Mouse (Mus musculus) layer of hippocampus, adult 2 months (tissue): ENCODE data around the gene Olfr535. TPM values are rescaled to one million over a fixed set of nuclear protein-coding genes. Genes with fewer than 3 reads are reported as not detected.
"Not testable (repeated sequence)": the region's sequence is repeated elsewhere in the genome, so short reads cannot be mapped to it uniquely, and the experiment has no call there.

ENCODE experiments used
- DNase-seq, 2 experiments: peaks; one replicate each; pipeline ENCODE4 v3.0.0; 2022; ENCODE audit warnings: low spot score in 2 of 2
- H3K27ac ChIP-seq: fragments of 200-600 bp; 2 replicates; pipeline ENCODE4 v1.8.1; 2022
- H3K4me3 ChIP-seq: fragments of 200-600 bp; 2 replicates; pipeline ENCODE4 v1.8.1; 2022; ENCODE audit warnings: mild to moderate bottlenecking
- CTCF ChIP-seq: fragments of 200-600 bp; conservative IDR thresholded peaks from 2 replicates; pipeline ENCODE4 v1.8.1; 2022; ENCODE audit warnings: antibody characterized with exemption, mild to moderate bottlenecking, moderate library complexity
- long read RNA-seq, 2 experiments: library from polyadenylated mRNA; stranded (forward); transcript quantifications; one replicate each; pipeline ENCODE4 v2.0.0; 2021; ENCODE audit warnings: borderline mapping rate in 2 of 2
- total RNA-seq, 2 experiments: library from RNA; stranded (reverse); gene quantifications; 2 replicates each; pipeline ENCODE4 v1.2.3; 2021

The Olfr535 gene
- under 1 TPM; 0.20 to 0.25 TPM for total RNA-seq
- long read RNA-seq, experiment 1 = 0 reads
- long read RNA-seq, experiment 2 = 0 reads

GRCm38 (mm10) chr7:140483916-140484315 lies at the start of gene Olfr535:
TSS of gene Olfr535 (plus strand) at chr7:140484216.
- no peak for DNase-seq
- no peak for TF ChIP-seq CTCF
- no peak within 1 kb of the TSS for H3K27ac ChIP-seq
- H3K4me3 ChIP-seq = no peak within 1 kb of the TSS

- TF ChIP-seq CTCF = peak; percentile 66
- Histone ChIP-seq H3K27ac (no peak overlapping the region), H3K4me3 (no peak overlapping the region)
- no peak for DNase-seq
These were observed 40.9 kb upstream of the Olfr535 start for GRCm38 (mm10) chr7:140443141-140443540.

- H3K4me3 ChIP-seq, H3K27ac ChIP-seq, DNase-seq: not testable (repeated sequence)
These were observed 20.9 kb upstream of the Olfr535 start, which contains the start of gene Olfr533 for GRCm38 (mm10) chr7:140463070-140463469. TSS of gene Olfr533 (plus strand) at chr7:140463370.

DNA sequence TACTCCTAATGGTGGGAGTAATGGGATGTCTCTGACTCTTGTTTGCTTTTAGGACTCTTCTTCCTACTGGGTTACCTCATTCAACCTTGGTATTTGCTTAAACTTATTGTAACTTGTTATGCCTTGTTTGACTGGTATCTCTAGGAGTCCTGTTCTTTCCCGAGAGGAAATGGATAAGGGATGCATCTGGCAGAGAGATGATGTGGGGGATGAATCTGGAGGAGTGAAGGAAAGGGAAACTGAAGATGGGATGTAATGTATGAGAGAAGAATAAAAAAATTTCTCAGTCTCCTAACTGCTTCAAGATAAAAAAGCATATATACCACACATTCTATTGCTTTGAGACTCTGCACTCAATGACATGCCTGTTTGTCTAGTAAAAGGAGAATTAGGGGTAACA lies 6.1 kb upstream of the Olfr535 start:
- H3K4me3 ChIP-seq = no peak overlapping the region
- peak in 1 of 2 experiments; percentile 22 for DNase-seq
- H3K27ac ChIP-seq = peak overlapping the region; percentile 88
- TF ChIP-seq CTCF = no peak

DNA sequence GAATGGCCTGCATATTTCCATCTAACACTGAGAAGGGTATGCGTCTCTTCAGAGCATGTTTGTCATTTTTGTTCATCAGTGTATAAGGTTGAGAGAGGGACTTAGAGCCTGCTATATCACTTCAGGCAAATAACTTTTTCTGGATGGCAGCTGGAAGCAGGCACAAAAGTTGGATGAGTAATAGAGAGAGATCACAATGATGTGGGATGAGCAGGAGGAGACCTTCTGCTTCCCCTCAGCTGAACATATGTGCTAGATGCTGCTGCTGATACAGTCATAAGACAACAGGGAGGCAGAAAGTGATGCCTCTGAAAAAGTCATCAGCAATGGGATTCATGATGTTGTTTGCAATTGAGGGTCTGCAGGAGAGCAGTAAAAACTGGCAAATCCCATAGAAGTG lies 5.3 kb upstream of the Olfr535 start:
- Histone ChIP-seq H3K27ac (peak overlapping the region; percentile 88), H3K4me3 (no peak overlapping the region)
- peak; percentile 77 to 88 for DNase-seq
- no peak for TF ChIP-seq CTCF

- Histone ChIP-seq H3K27ac (peak overlapping the region; percentile 67), H3K4me3 (no peak overlapping the region)
- no peak for TF ChIP-seq CTCF
- peak; percentile 7 to 13 for DNase-seq
These were observed 5.0 kb downstream of the Olfr535 start for GRCm38 (mm10) chr7:140488981-140489380.

GRCm38 (mm10) chr7:140494231-140494630 lies 10.2 kb downstream of the Olfr535 start:
- no peak for DNase-seq
- Histone ChIP-seq H3K4me3 (no peak overlapping the region), H3K27ac (no peak overlapping the region)
- no peak for TF ChIP-seq CTCF

DNA sequence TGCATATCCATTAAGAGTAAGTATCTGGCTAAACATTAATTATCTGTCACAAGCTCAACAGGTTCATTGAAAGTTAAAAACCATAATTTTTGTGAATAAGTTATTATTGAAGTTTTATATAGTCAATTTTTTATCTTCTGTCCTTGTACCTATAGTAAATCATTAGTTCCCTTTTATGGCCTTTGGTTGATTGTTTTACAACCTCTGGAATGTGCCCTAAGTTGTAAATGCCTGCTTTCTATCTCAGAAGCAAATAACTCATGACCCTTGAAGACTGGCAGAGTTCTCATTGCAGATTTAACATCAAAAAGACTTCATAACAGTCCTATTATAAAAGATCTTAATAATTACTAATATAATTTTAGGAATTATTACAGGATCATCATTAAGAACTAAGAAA lies 10.7 kb downstream of the Olfr535 start:
- Histone ChIP-seq H3K27ac (no peak overlapping the region), H3K4me3 (no peak overlapping the region)
- no peak for DNase-seq
- no peak for TF ChIP-seq CTCF

DNA sequence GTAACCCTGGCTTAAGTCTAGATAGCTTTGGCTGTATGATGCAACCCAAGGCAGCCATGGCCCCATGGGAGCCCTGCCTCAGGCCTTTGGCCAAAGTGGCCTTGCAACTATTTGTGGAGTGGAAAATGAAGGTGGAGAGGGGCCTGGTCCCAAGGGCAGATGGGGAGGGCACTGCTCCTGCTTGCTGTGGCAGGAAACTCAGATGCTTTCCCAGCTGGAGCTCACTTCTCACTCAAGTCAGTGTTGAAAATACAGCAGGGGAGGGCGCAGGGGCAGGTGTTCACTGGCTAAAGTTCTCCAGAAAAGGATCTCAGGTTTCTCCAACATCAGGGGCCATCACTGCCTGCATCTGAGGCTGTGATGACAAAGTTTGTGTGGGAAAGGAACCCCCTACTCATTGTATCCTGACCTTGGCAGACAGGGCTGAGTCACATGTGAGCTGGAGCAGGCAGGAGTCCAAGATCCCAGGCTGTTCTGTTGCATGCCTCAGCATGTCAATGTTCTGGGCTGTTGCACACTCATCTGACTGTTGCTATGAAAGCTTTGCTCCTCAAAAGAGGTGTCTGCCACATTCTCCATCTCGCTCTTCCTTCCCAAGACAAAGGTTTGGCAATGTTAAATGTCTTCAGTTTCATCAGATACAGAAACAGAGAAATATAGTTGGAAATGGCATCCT lies 23.5 kb downstream of the Olfr535 start, which contains the start of gene Olfr536:
TSS of gene Olfr536 (minus strand) at position 51 of the 676 bp plus-strand sequence.
- H3K4me3 ChIP-seq = not testable (repeated sequence)
- H3K27ac ChIP-seq = peak within 1 kb of the TSS; percentile 61; the same call in 1 of the 2 replicates
- peak; percentile 36 to 41 for DNase-seq

- DNase-seq = no peak
- Histone ChIP-seq H3K4me3 (no peak overlapping the region), H3K27ac (no peak overlapping the region)
- no peak for TF ChIP-seq CTCF
These were observed 55.7 kb downstream of the Olfr535 start for GRCm38 (mm10) chr7:140539746-140540145.

Other genes with a start within 250 kb of the Olfr535 start
- under 1 TPM in 1 of 2 experiments, not detected in 1; 0.12 TPM for gene 5830411N06Rik, start 236.9 kb upstream of the Olfr535 start, total RNA-seq
- gene Olfr525, start 163.4 kb upstream of the Olfr535 start, total RNA-seq = not detected
- not detected for gene Olfr527, start 150.2 kb upstream of the Olfr535 start, total RNA-seq
- gene Olfr60, start 122.5 kb upstream of the Olfr535 start, total RNA-seq = not detected
- not detected for gene Olfr530, start 107.9 kb upstream of the Olfr535 start, total RNA-seq
- gene Olfr531, start 81.3 kb upstream of the Olfr535 start, total RNA-seq = not detected
- gene Olfr532, start 62.6 kb upstream of the Olfr535 start, total RNA-seq = not detected
- not detected for gene Olfr533, start 20.8 kb upstream of the Olfr535 start, total RNA-seq
- not detected for gene Olfr536, start 23.2 kb downstream of the Olfr535 start, total RNA-seq
- gene Olfr538, start 83.7 kb downstream of the Olfr535 start, total RNA-seq = under 1 TPM in 1 of 2 experiments, not detected in 1; 0.25 TPM
- gene Olfr46, start 117.1 kb downstream of the Olfr535 start, total RNA-seq = under 1 TPM; 0.31 to 0.37 TPM
- gene Olfr61, start 144.8 kb downstream of the Olfr535 start, total RNA-seq = under 1 TPM in 1 of 2 experiments, not detected in 1; 0.29 TPM
- under 1 TPM in 1 of 2 experiments, not detected in 1; 0.34 TPM for gene Olfr53, start 162.2 kb downstream of the Olfr535 start, total RNA-seq
- under 1 TPM; 0.20 to 0.23 TPM for gene Olfr539, start 175.7 kb downstream of the Olfr535 start, total RNA-seq
- under 1 TPM; 0.12 to 0.13 TPM for gene Olfr45, start 197.7 kb downstream of the Olfr535 start, total RNA-seq
- gene Olfr541, start 213.1 kb downstream of the Olfr535 start, total RNA-seq = not detected